Comparison of ENCODE assay signal across 17 mouse cellular contexts in the genomic region with DNA sequence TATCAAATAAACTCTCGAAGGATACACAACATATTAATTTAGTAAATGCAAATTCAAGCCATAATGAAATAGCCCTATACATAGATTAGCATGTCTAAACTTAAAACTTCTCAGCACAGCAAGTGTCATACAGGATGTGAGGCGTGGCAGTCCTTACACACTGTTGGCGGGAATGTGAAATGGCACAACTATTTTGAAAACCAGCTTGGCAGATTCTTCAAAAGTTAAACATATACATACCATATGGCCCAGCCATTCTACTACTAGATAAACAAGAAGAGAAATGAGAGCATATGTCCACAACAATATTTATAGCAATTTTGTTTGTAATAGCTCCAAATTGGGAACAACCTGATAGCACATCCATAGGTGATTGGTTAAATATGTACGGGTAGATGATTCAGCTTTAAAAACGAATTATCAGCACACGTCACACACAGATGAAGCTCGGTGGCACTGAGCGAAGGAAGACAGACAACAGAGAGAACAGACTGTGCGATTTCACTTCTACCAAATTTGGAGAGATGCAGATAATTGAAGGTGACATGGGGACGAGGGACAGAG.
"Had no signal": no experiment of that assay in that cellular context is flagged by ENCODE, and none has a peak within 500 bp of the region (broad histone marks: within the 10 kb centered on the region; RNA-seq: fewer than 3 reads in every experiment).

No protein-coding gene starts in this region.

- H3K4me3 ChIP-seq: limb, embryonic 12.5 days; limb, embryonic 15.5 days; liver, embryonic 12.5 days; liver, embryonic 15.5 days; lung, embryonic 15.5 days; midbrain, embryonic 12.5 days; midbrain, embryonic 15.5 days had no signal

- H3K27me3 ChIP-seq: limb, embryonic 12.5 days; limb, embryonic 15.5 days; liver, embryonic 15.5 days; lung, embryonic 15.5 days; midbrain, embryonic 12.5 days; midbrain, embryonic 15.5 days had no signal

- ATAC-seq: liver, embryonic 12.5 days; midbrain, embryonic 15.5 days had no signal

- H3K9ac ChIP-seq: limb, embryonic 12.5 days; limb, embryonic 15.5 days; liver, embryonic 12.5 days; liver, embryonic 15.5 days; lung, embryonic 15.5 days; midbrain, embryonic 12.5 days; midbrain, embryonic 15.5 days had no signal

- H3K36me3 ChIP-seq: limb, embryonic 12.5 days; limb, embryonic 15.5 days; liver, embryonic 12.5 days; liver, embryonic 15.5 days; lung, embryonic 15.5 days; midbrain, embryonic 12.5 days; midbrain, embryonic 15.5 days had no signal

- H3K4me2 ChIP-seq: limb, embryonic 12.5 days; limb, embryonic 15.5 days; liver, embryonic 12.5 days; liver, embryonic 15.5 days; lung, embryonic 15.5 days; midbrain, embryonic 12.5 days; midbrain, embryonic 15.5 days had no signal

- H3K4me1 ChIP-seq: limb, embryonic 12.5 days; limb, embryonic 15.5 days; liver, embryonic 12.5 days; liver, embryonic 15.5 days; lung, embryonic 15.5 days; midbrain, embryonic 12.5 days; midbrain, embryonic 15.5 days had no signal

- DNase-seq: kidney, adult 9 months; kidney, postnatal 14 days; kidney, postnatal 4 days; left cerebral cortex, postnatal 4 days; lung, adult 18-20 months; lung, postnatal 14 days; lung, postnatal 4 days; thymus, adult 2 months; thymus, postnatal 14 days; thymus, postnatal 4 days had no signal

- H3K27ac ChIP-seq: limb, embryonic 12.5 days; limb, embryonic 15.5 days; liver, embryonic 12.5 days; liver, embryonic 15.5 days; lung, embryonic 15.5 days; midbrain, embryonic 12.5 days; midbrain, embryonic 15.5 days had no signal

- H3K9me3 ChIP-seq: limb, embryonic 12.5 days; limb, embryonic 15.5 days; liver, embryonic 12.5 days; liver, embryonic 15.5 days; lung, embryonic 15.5 days; midbrain, embryonic 12.5 days; midbrain, embryonic 15.5 days had no signal
